Mouse (Mus musculus): ENCODE results near the gene Med13l. TPM values are rescaled to one million over a fixed set of nuclear protein-coding genes. Genes with fewer than 3 reads are reported as not detected.

Med13l gene
- polyA plus RNA-seq, 1 experiment from 2014 or later = 7.0 TPM

GRCm38 (mm10) chr5:118561086-118561987 is 858 bp downstream of the Med13l start:
- H3K4me1 ChIP-seq (replicated peaks; ENCODE audit: insufficient read depth, low read length) = 0 out of 2 replicates have a peak, but pooled peaks cover 3% of the 10 kb centered on the region
- H3K9ac ChIP-seq (ENCODE audit: low read depth, low read length) = peak overlapping the region; percentile 92
- peak overlapping the region; percentile 92 for H3K27ac ChIP-seq
- DNase-seq (ENCODE audit: low spot score) (peak; percentile 61), ATAC-seq (replicated peaks; ENCODE audit: low FRiP score, low read depth) (no peak)
- WGBS = 2% methylated on average over 59 of the region's 59 CpGs
- no peaks in the 10 kb centered on the region for H3K27me3 ChIP-seq (ENCODE audit: insufficient read depth, low read length)
- H3K9me3 ChIP-seq (replicated peaks; ENCODE audit: low read length) = no peaks in the 10 kb centered on the region
- no peak for TF ChIP-seq CTCF (IDR thresholded peaks at IDR 0.05; ENCODE audit: low read depth)
- H3K4me2 ChIP-seq (ENCODE audit: low read length) = peak overlapping the region; percentile 84
- peak overlapping the region; percentile 82 for H3K4me3 ChIP-seq (replicated peaks; ENCODE audit: low read depth, low read length)
- no peaks in the 10 kb centered on the region for H3K36me3 ChIP-seq (ENCODE audit: insufficient read depth, low read length)

GRCm38 (mm10) chr5:118562206-118562605 is 1.7 kb downstream of the Med13l start:
- Histone ChIP-seq H3K27ac (no peak overlapping the region), H3K9me3 (replicated peaks; ENCODE audit: low read length) (no peaks in the 10 kb centered on the region), H3K36me3 (ENCODE audit: insufficient read depth, low read length) (no peaks in the 10 kb centered on the region), H3K4me3 (replicated peaks; ENCODE audit: low read depth, low read length) (peak overlapping the region; percentile 82), H3K9ac (ENCODE audit: low read depth, low read length) (no peak overlapping the region), H3K4me2 (ENCODE audit: low read length) (peak overlapping the region; percentile 84), H3K27me3 (ENCODE audit: insufficient read depth, low read length) (no peaks in the 10 kb centered on the region), H3K4me1 (replicated peaks; ENCODE audit: insufficient read depth, low read length) (0 out of 2 replicates have a peak, but pooled peaks cover 4% of the 10 kb centered on the region)
- no peak for TF ChIP-seq CTCF (IDR thresholded peaks at IDR 0.05; ENCODE audit: low read depth)
- DNase-seq (ENCODE audit: low spot score) = no peak
- 55% methylated on average over 3 of the region's 3 CpGs for WGBS
- no peak for ATAC-seq (replicated peaks; ENCODE audit: low FRiP score, low read depth)

DNA sequence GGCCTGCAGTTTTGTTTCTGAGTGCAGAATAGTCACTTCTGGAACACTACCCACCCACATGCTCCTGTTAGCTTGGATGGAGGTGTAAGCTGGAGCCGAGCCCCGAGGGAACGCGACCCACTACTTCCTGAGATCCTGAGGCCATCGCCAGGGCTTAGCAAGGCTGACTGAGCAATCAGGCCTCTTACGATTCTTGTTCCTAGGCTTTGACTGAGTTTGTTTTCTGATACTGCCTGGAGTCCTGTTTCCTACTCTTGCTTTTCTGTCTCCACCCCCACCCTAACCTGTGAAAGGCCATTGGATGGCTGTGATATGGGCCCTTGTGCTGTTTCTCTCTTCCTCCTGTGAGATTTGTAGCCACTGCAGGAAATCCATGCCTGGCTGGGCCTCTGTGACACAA is 3.1 kb downstream of the Med13l start:
- ATAC-seq (replicated peaks; ENCODE audit: low FRiP score, low read depth) (no peak), DNase-seq (ENCODE audit: low spot score) (no peak)
- H3K4me2 ChIP-seq (ENCODE audit: low read length) = no peak overlapping the region
- H3K36me3 ChIP-seq (ENCODE audit: insufficient read depth, low read length) = no peaks in the 10 kb centered on the region
- no peak overlapping the region for H3K4me3 ChIP-seq (replicated peaks; ENCODE audit: low read depth, low read length)
- 38% methylated on average over 6 of the region's 6 CpGs for WGBS
- H3K4me1 ChIP-seq (replicated peaks; ENCODE audit: insufficient read depth, low read length) = peaks cover 5% of the 10 kb centered on the region; the same call in 1 of the 2 replicates
- H3K27ac ChIP-seq = no peak overlapping the region
- no peak for TF ChIP-seq CTCF (IDR thresholded peaks at IDR 0.05; ENCODE audit: low read depth)
- no peak overlapping the region for H3K9ac ChIP-seq (ENCODE audit: low read depth, low read length)
- H3K27me3 ChIP-seq (ENCODE audit: insufficient read depth, low read length) = no peaks in the 10 kb centered on the region
- no peaks in the 10 kb centered on the region for H3K9me3 ChIP-seq (replicated peaks; ENCODE audit: low read length)

DNA sequence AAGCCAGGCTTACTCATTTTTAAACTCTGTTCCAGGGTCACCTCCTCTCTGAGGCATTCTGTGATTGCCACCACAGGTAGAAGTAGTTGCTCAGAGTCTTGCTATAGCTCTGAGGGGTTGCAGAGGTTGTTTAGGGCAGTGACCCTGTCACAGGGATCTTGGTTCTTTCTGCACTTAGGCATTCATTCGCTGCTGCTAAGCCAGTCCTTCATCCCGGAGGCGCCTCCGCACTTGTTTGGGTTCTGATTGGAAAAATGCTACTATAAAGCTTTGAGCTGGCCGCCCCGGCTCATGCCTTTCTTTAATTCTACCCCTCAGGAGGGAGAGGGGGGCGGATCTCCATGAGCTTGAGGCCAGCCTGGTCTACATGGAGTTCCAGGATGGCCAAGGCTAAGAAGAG is 6.9 kb downstream of the Med13l start:
- Histone ChIP-seq H3K4me2 (ENCODE audit: low read length) (no peak overlapping the region), H3K4me3 (replicated peaks; ENCODE audit: low read depth, low read length) (no peak overlapping the region), H3K27me3 (ENCODE audit: insufficient read depth, low read length) (no peaks in the 10 kb centered on the region), H3K36me3 (ENCODE audit: insufficient read depth, low read length) (no peaks in the 10 kb centered on the region), H3K9me3 (replicated peaks; ENCODE audit: low read length) (no peaks in the 10 kb centered on the region), H3K4me1 (replicated peaks; ENCODE audit: insufficient read depth, low read length) (peaks cover 16% of the 10 kb centered on the region; the same call in 1 of the 2 replicates), H3K9ac (ENCODE audit: low read depth, low read length) (no peak overlapping the region), H3K27ac (no peak overlapping the region)
- ATAC-seq (replicated peaks; ENCODE audit: low FRiP score, low read depth) (no peak), DNase-seq (ENCODE audit: low spot score) (no peak)
- TF ChIP-seq CTCF (IDR thresholded peaks at IDR 0.05; ENCODE audit: low read depth) = no peak
- 63% methylated on average over 7 of the region's 7 CpGs for WGBS

GRCm38 (mm10) chr5:118569017-118569416 is 8.5 kb downstream of the Med13l start:
- WGBS = 57% methylated on average over 3 of the region's 3 CpGs
- TF ChIP-seq CTCF (IDR thresholded peaks at IDR 0.05; ENCODE audit: low read depth) = no peak
- Histone ChIP-seq H3K9ac (ENCODE audit: low read depth, low read length) (no peak overlapping the region), H3K27me3 (ENCODE audit: insufficient read depth, low read length) (no peaks in the 10 kb centered on the region), H3K4me2 (ENCODE audit: low read length) (no peak overlapping the region), H3K27ac (no peak overlapping the region), H3K4me1 (replicated peaks; ENCODE audit: insufficient read depth, low read length) (peaks cover 19% of the 10 kb centered on the region; the same call in 1 of the 2 replicates), H3K4me3 (replicated peaks; ENCODE audit: low read depth, low read length) (no peak overlapping the region), H3K9me3 (replicated peaks; ENCODE audit: low read length) (no peaks in the 10 kb centered on the region), H3K36me3 (ENCODE audit: insufficient read depth, low read length) (no peaks in the 10 kb centered on the region)
- ATAC-seq (replicated peaks; ENCODE audit: low FRiP score, low read depth) (no peak), DNase-seq (ENCODE audit: low spot score) (no peak)

GRCm38 (mm10) chr5:118569606-118570580 is 9.4 kb downstream of the Med13l start:
- ATAC-seq (replicated peaks; ENCODE audit: low FRiP score, low read depth) (no peak), DNase-seq (ENCODE audit: low spot score) (no peak)
- Histone ChIP-seq H3K27me3 (ENCODE audit: insufficient read depth, low read length) (no peaks in the 10 kb centered on the region), H3K27ac (no peak overlapping the region), H3K9me3 (replicated peaks; ENCODE audit: low read length) (no peaks in the 10 kb centered on the region), H3K36me3 (ENCODE audit: insufficient read depth, low read length) (no peaks in the 10 kb centered on the region), H3K4me3 (replicated peaks; ENCODE audit: low read depth, low read length) (no peak overlapping the region), H3K4me1 (replicated peaks; ENCODE audit: insufficient read depth, low read length) (peaks cover 19% of the 10 kb centered on the region; the same call in 1 of the 2 replicates), H3K4me2 (ENCODE audit: low read length) (no peak overlapping the region), H3K9ac (ENCODE audit: low read depth, low read length) (no peak overlapping the region)
- no peak for TF ChIP-seq CTCF (IDR thresholded peaks at IDR 0.05; ENCODE audit: low read depth)
- 60% methylated on average over 20 of the region's 20 CpGs for WGBS

Measured in kidney, postnatal 0 days (tissue).